Mouse (Mus musculus) heart, postnatal 36 days (tissue): Measurements from ENCODE around the gene Nrip2. TPM values are rescaled to one million over a fixed set of nuclear protein-coding genes. Genes with fewer than 3 reads are reported as not detected.

Experiments used
- DNase-seq, 2 experiments: peaks; one replicate each; pipeline ENCODE4 v3.0.0; 2021 to 2022
- intact Hi-C: fragments of 180-260 bp; cut with DNase I; formaldehyde crosslinking; loops from one replicate; pipeline ENCODE4 v1.15.1; 2025
- total RNA-seq, 2 experiments: library from RNA; stranded (reverse); gene quantifications; 2 replicates each; pipeline ENCODE4 v1.2.3; 2021

Gene Nrip2
- total RNA-seq, 2 experiments from 2014 or later = 1.4 TPM

GRCm38 (mm10) chr6:128389185-128389584 lies 9.9 kb upstream of the Nrip2 start:
- no peak for DNase-seq
- intact Hi-C loops = no loop called here

- intact Hi-C loops = no loop called here
- DNase-seq = no peak
Observed at GRCm38 (mm10) chr6:128390683-128391082, 8.4 kb upstream of the Nrip2 start.

- intact Hi-C loops = no loop called here
- DNase-seq = no peak
Observed at GRCm38 (mm10) chr6:128397574-128398261, 1.4 kb upstream of the Nrip2 start.

DNA sequence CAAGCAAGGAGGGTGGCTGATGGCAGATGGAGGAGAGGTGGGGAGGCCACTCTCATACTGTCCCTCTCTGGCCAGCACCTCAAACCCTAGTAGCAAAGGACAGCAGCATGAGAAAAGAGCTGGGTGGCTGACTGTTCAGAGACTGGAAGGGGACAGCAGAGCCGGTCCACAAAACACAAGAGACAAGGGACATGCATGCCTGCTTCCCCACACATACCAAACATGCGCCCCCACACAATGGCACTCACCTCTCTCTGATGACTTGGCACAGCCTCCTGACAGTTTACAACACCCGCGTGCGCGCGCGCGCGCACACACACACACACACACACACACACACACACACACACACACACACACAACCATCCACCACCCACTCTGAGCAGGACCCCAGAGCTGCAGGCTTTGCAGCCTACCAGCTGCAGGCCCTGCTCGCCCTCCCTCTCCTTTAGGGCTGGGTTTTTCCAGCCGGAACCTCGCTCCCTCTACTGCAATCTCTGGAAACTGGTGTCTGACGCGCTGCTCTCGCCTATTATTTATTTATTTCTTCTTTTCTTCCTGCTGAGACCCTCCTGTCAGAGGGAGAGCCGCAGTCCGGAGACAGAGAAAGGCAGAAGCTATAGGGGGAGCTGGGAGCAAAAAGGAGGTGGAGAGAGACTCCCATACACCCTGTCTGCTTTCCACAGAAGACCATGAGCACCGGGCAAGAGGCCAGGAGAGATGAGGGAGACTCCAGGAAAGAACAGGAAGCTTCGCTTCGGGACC lies 507 bp downstream of the Nrip2 start:
- intact Hi-C loops = no loop called here
- peak in 1 of 2 experiments; percentile 24 for DNase-seq

DNA sequence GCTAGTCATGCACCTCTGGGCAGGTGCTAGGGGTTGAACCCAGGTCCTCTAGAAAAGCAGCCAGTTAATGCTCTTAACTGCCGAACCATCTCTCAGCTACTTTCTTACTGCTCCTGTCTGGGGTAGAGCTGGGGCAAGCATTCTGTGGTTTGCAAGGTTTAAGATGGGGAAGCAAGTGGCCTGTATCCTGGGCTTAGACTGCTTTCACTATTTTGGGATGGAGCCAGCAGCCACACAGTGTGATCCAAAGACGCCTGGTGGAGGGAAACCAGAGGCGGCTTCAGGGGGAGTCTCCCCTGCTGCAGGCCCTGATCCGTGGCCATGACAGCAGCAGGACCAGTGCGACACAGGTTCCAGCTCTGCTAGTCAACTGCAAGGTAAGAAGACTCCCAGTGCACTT lies 5.6 kb downstream of the Nrip2 start:
- DNase-seq = no peak
- intact Hi-C loops = loop anchor here (5.0 kb wide), 1 partner anchor 172 kb away; no protein-coding TSS in a partner anchor

DNA sequence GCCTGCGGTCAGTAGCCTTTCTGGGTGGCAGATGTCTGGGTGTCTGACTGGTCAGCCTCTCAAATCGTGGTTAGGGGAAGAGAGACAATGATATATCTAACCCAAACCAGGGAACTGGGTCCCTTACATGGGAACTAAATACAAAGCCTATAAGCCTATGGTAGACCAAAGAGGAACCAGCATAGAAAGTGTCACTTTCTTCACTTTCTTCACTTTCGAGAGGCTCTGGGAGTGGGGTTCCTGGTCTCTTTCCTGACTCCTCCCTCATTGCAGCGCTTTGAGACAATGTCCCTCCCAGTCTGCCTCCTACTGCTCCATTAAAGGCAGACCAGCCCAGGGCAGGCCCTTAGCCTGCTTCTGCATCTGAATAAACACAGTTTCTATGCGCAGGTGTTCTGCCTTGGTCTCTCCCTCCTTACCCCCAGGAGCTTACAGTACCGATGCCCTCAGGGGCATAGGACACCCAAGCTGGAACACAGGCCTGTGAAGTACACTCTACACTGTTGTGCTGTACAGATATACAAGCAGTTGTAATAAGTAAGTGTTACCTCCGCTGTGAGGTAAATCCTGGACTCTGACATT lies 9.5 kb downstream of the Nrip2 start:
- intact Hi-C loops = loop anchor here (5.0 kb wide), 1 partner anchor 176 kb away; no protein-coding TSS in a partner anchor
- no peak for DNase-seq

DNA sequence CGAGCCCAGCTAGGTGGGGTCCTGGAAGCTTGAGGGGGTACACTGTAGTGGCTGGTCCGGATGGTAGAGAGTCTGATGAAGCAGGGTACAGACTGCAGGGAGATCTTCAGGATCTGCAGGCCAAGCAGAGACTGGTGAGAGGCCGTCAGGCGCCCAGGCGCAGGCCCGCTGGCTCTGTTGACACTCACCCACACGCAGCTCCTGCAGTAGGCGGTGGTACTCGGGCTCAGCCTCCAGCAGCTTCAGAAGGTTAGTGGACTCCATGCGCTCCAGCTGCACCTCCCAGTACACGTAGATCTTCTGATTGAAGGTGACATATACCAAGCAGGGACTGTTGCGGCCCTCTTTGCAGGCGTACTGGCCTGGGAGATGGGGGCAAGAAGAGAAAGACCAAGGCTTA lies 11.2 kb downstream of the Nrip2 start:
- intact Hi-C loops = loop anchor here (1.0 to 10.0 kb wide), 2 partner anchors 30 to 206 kb away; no protein-coding TSS in a partner anchor
- no peak for DNase-seq

DNA sequence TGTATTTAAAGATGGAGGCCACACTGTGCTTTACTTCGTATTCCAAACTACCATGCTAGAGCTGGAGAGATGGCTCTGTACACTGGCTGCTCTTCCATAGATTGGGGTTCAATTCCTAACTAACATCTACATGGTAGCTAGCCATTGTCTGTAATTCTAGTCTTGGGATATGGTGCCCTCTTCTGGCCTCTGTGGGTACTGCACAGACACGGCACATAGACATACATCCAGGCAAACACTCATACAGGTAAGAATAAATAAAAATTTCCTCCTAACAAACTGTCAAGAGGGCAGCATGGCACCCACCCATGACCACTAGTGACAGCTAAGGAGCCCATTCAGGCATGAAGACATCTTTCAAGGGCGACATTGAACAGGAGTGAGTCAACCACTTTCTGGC lies 12.0 kb downstream of the Nrip2 start:
- peak; percentile 80 to 89 for DNase-seq

DNA sequence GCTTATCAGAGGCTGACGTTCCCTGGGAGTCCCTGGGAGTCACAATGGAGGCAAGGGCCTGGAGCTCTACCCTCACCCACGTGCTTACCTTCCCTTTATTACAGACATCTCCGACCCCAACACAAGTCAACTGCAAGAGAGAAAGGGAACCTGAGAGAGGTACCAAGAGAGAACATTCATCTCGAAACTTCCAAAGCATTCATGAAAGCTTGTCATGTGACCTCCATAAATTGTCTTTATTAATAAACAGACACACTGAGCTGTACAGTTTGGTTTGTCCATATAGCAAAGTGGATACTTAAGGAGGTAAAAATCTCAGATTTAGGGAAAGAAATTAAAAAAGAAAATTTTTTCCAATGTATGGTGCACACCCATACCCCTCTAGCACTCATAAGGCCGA lies 17.1 kb downstream of the Nrip2 start:
- DNase-seq = no peak
- intact Hi-C loops = loop anchor here (10.0 kb wide), 1 partner anchor 211 kb away; no protein-coding TSS in a partner anchor

More for the DNA sequence above, 12.0 kb downstream of the Nrip2 start:
- intact Hi-C loops = loop anchor here (1.0 to 10.0 kb wide), 3 partner anchors 68 to 206 kb away; no protein-coding TSS in a partner anchor

DNA sequence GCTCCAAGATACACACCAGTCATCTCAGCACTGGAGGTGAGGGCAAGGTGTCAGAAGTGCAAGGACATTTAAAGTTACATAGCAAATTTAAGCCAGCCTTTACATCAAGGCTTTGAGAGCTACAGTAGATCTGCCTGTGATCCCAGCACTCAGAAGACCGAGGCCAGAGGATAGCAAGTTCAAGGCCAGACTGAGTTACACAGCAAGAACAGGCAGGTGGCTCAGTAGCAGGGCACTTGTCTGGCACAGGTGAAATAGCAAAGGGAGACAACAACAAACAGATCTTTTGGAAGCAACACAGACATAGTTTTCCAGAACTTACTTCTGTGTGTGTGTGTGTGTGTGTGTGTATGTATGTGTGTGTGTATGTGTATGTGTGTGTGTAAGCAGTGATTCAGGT lies 19.0 kb downstream of the Nrip2 start:
- intact Hi-C loops = loop anchor here (10.0 kb wide), 1 partner anchor 213 kb away; no protein-coding TSS in a partner anchor
- no peak for DNase-seq

DNA sequence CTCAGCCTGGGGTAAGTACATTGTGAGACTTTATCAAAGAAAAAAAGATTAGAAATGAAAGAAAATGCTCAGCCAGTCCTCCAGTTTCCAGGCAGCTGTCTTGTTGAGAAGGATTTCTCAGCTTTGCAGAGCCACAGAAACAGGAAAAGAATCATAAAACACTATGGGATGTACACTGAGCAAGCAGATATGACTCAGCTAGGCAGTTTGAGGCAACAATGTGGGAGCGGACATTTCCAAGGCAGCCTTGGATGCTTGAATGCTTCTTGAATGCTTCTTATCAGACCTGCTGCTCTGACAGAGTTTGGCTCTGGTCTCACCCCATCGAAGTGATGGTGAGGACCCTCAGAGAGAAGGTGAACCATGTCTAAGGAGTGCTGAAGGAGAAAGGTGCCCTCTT lies 21.9 kb downstream of the Nrip2 start:
- intact Hi-C loops = loop anchor here (10.0 kb wide), 1 partner anchor 344 kb away; no protein-coding TSS in a partner anchor
- DNase-seq = no peak

- intact Hi-C loops = loop anchor here (10.0 kb wide), 1 partner anchor 343 kb away; no protein-coding TSS in a partner anchor
- DNase-seq = no peak
Observed at GRCm38 (mm10) chr6:128421480-128421879, 22.4 kb downstream of the Nrip2 start.

DNA sequence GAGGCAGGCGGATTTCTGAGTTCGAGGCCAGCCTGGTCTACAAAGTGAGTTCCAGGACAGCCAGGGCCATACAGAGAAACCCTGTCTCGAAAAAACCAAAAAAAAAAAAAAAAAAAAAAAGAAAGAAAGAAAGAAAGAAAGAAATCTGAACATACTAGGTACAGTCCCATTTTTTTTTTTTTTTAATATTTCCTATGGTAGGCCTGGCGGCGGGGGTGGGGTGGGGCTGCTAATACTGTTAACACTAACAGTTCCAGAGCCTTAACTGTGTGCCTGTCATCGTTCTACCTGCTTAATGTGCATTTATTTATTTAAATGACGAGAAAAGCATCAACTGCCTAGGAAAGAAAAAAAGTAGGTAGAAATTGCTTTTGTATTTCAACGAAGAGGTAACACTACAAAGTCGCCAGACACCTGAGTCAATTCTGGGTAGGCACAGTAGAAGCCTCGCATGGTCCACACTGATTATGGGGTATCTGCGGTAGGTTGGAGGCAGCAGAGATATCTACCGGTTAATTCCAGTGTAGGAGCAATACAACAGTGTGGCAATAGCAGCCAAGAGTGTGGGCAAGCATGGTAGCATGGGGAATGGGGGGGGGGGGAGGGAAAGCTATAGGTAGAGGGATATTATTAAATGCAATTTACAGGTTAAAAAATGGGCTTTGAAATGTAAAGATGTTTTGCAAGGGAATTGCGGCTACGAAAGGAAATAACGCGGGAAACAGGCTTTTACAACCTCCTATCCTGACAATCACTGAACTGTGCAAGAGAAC lies 24.6 kb downstream of the Nrip2 start:
- no peak for DNase-seq
- intact Hi-C loops = loop anchor here (10.0 kb wide), 1 partner anchor 341 kb away; no protein-coding TSS in a partner anchor

DNA sequence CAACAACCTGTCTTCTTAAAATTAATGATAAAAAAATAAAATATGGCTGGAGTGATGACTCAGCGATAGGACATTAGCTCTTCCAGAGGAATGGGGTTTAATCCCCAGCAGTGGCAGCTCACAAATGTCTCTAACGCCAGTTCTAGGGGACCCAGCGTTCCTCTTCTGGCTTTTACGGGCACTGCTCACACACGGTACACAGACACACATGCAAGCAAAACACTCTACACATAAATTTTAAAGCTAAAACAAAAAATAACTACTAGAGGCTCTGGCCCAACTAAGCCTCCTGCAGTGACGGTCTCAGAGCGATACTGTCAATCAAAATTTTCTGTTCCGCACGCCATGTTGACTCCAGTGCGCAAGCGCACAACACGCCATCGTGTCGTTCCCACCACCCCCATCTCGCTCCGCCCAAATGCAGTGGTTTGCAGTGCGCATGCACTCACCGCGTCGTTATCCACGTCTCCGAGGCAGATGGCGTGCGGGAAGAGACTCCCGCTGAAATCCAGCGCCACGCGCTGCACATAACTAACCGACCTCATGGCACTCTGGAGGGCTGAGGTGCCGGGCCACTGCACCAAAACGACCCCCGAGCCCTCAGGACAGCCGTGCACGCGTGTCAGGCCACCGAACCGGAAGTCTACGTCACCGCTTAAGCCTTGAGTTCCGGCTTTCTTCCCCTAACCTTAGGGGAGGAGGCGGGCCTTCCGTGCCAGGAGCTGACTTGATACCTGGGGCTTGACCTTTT lies 25.3 kb downstream of the Nrip2 start, which contains the start of gene Itfg2:
Itfg2 (minus strand) TSS at position 663 of the 751 bp plus-strand sequence.
- peak; percentile 94 to 98 for DNase-seq
- intact Hi-C loops = loop anchor here (10.0 kb wide), 1 partner anchor 340 kb away; no protein-coding TSS in a partner anchor

GRCm38 (mm10) chr6:128425046-128425445 lies 25.9 kb downstream of the Nrip2 start:
- intact Hi-C loops = loop anchor here (10.0 kb wide), 1 partner anchor 340 kb away; no protein-coding TSS in a partner anchor
- DNase-seq = no peak

- intact Hi-C loops = loop anchor here (10.0 kb wide), 1 partner anchor 337 kb away; no protein-coding TSS in a partner anchor
Observed at GRCm38 (mm10) chr6:128427571-128427970, 28.5 kb downstream of the Nrip2 start.

DNA sequence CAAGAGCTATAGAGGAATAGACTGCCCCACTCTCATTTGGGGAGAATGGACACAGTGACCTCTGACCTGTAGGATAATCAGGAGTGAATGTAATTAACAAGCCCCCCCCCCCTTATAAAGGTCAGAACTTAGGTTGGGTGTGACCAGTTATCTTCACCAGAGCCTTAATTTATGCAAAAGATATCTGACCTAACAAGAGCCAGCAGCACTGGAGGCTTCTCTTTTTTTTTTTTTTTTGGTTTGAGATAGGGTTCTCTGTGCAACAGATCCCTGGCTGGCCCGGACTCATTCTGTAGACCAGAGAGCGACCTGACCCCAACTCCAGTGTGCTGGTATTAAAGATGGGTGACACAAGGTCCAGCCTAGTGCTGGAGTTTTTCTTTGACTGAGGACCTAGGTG lies 30.2 kb downstream of the Nrip2 start:
- intact Hi-C loops = loop anchor here (10.0 kb wide), 1 partner anchor 336 kb away; no protein-coding TSS in a partner anchor

More at GRCm38 (mm10) chr6:128427571-128427970, 28.5 kb downstream of the Nrip2 start:
- no peak for DNase-seq

GRCm38 (mm10) chr6:128429826-128430225 lies 30.7 kb downstream of the Nrip2 start:
- no peak for DNase-seq
- intact Hi-C loops = loop anchor here (10.0 kb wide), 2 partner anchors 335 to 1105 kb away; partner anchors contain the start of gene Gabarapl1

More for the DNA sequence above, 30.2 kb downstream of the Nrip2 start:
- no peak for DNase-seq
